Mouse (Mus musculus) heart, adult 2 months (tissue): ENCODE data around the gene Vti1a.

Experiments used
- CTCF ChIP-seq: fragments of 200-600 bp; IDR thresholded peaks from 2 replicates; pipeline ENCODE4 v1.8.1; 2022; ENCODE audit warnings: antibody characterized with exemption, mild to moderate bottlenecking, moderate library complexity
- POLR2A ChIP-seq: fragments of 200-500 bp; IDR thresholded peaks from 2 replicates; pipeline ENCODE4 v1.6.1; 2011; ENCODE audit warnings: mild to moderate bottlenecking, low read depth, low read length, control low read depth; ENCODE audit not compliant: insufficient read depth

DNA sequence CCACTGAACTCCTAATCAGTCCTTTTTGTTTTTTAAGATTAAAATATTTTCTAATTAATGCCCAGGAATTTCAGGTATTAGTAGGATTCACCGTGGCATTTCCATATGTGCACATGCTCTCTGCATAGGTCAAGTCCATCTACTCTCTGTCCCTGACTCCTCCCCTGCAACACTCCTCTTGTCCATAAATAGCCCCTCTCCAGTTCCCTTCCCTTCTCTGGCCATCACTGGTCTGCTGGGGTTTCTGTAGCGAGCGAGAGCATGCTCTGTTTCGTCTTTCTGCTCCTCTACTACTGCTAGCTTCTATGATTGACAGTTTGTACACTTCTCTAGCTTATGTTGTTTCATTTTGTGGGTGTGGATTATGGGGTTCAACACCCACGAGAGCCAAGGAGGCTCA lies 15.7 kb downstream of the Vti1a start:
- TF ChIP-seq POLR2A = no peak
- TF ChIP-seq CTCF = no peak
